Mouse (Mus musculus) thymus, adult 2 months (tissue): ENCODE measurements around the gene Kirrel3. TPM values are rescaled to one million over a fixed set of nuclear protein-coding genes. Genes with fewer than 3 reads are reported as not detected.

ENCODE experiments used
- DNase-seq: peaks from one replicate; pipeline ENCODE4 v3.0.0; 2021
- H3K27ac ChIP-seq: fragments of 200-500 bp; 2 replicates; pipeline ENCODE4 v1.5.1; 2012; ENCODE audit warnings: low read length, control low read depth; ENCODE audit not compliant: control insufficient read depth, insufficient read depth
- H3K27me3 ChIP-seq: fragments of 200-500 bp; 2 replicates; pipeline ENCODE4 v1.6.1; 2012; ENCODE audit warnings: mild to moderate bottlenecking, low read length, moderate library complexity, mixed read lengths; ENCODE audit not compliant: control insufficient read depth, insufficient read depth
- H3K36me3 ChIP-seq: fragments of 200-500 bp; 2 replicates; pipeline ENCODE4 v1.6.1; 2012; ENCODE audit warnings: mild to moderate bottlenecking, low read length, moderate library complexity; ENCODE audit not compliant: control insufficient read depth, insufficient read depth
- H3K4me1 ChIP-seq: fragments of 200-500 bp; replicated peaks from 2 replicates; pipeline ENCODE4 v1.6.1; 2012; ENCODE audit warnings: low read length; ENCODE audit not compliant: control insufficient read depth, insufficient read depth
- H3K4me3 ChIP-seq: fragments of 200-500 bp; 2 replicates; pipeline ENCODE4 v1.5.1; 2012; ENCODE audit warnings: mild to moderate bottlenecking, low read length, control low read depth, moderate library complexity; ENCODE audit not compliant: control insufficient read depth, insufficient read depth
- CTCF ChIP-seq: fragments of 200-500 bp; IDR thresholded peaks from 2 replicates; pipeline ENCODE4 v1.5.1; 2012; ENCODE audit warnings: mild to moderate bottlenecking, control low read depth, low read length, moderate library complexity, borderline replicate concordance; ENCODE audit not compliant: control insufficient read depth, poor library complexity, insufficient read depth; ENCODE audit errors: extremely low read depth
- POLR2A ChIP-seq: fragments of 200-500 bp; IDR thresholded peaks from 2 replicates; pipeline ENCODE4 v1.6.1; 2012; ENCODE audit warnings: mild to moderate bottlenecking, low read length, control low read depth, moderate library complexity; ENCODE audit not compliant: control insufficient read depth, poor library complexity, insufficient read depth; ENCODE audit errors: extremely low read depth
- WGBS: fragments of 180-500 bp; shearing (Covaris S2); methylation state at CpG from one replicate; pipeline ENCODE4 v1.1.7; 2018; 5-methylcytosine and 5-hydroxymethylcytosine counted together
- polyA plus RNA-seq: library from polyadenylated mRNA; depleted of rRNA; stranded (reverse); fragments of >200 nt; gene quantifications from 2 replicates; pipeline ENCODE4 v1.2.3, GENCODE M21; 2012

The Kirrel3 gene
- polyA plus RNA-seq, 1 experiment, result 1.2 TPM

DNA sequence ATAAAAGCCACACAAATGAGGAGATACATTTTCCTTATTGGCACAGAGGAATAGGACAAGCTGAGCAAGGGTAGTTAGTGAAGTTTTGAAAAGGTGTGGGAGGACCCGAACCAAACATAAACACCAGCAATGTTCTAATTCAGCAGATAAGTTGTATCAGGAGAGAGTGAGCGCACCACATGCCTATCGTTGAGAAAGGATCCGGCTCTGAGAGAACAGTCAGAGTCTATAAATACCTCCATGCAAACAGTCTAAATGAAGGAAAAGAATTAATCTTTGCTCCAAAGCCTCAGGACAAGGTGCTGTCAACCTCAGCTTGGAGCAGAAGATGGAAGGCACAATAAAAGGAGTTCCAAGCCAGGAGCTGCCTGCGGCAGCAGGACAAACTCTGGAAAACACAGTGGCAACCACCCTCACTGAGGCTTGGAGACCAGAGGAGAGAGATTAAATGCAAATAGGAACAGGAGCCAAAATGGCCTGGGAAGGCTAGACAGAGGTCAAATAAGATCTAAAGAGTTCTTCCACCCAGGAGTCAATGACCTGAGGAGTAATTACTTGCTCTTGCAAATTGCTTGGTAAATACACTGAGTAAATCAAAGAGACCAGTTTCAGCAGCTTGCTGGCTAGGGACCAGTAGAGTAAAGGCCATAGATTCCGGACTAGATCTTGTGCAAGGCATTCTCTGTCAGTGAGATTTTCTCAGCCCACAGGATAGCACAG, 235.9 kb downstream of the Kirrel3 start:
- DNase-seq, result no peak
- WGBS, result 53% methylated on average over 6 of the region's 6 CpGs
- Histone ChIP-seq H3K27ac (no peak overlapping the region), H3K4me3 (no peak overlapping the region), H3K36me3 (no peaks in the 10 kb centered on the region), H3K27me3 (no peaks in the 10 kb centered on the region), H3K4me1 (no peaks in the 10 kb centered on the region)
- TF ChIP-seq POLR2A, result no peak
- TF ChIP-seq CTCF, result no peak

- no peak overlapping the region for H3K27ac ChIP-seq
- no peaks in the 10 kb centered on the region for H3K27me3 ChIP-seq
- H3K4me3 ChIP-seq, result no peak overlapping the region
- no peaks in the 10 kb centered on the region for H3K4me1 ChIP-seq
- TF ChIP-seq POLR2A (no peak), CTCF (no peak)
- no peaks in the 10 kb centered on the region for H3K36me3 ChIP-seq
- DNase-seq, result no peak
- 75% methylated on average over 5 of the region's 5 CpGs for WGBS
These were observed 236.5 kb downstream of the Kirrel3 start for GRCm38 (mm10) chr9:34722198-34722550.

DNA sequence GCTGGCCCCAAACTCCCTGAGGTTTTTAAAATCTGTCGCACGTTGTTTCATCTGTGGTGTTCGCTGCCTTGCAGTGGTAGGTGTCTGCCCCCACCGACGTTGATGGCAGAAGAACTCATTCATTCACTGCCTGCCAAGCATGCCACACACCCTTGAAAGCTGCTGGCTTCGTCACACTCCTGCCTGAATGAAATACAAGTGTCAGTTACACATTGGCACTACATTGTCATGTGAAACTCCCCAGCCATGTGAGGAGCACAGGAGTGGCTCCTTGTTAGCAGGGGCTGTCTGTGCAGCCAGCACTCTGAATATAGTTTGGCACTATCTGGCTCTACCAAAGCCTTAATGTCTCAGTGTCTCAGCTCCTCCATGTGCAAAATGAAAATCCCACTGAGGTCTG, 246.8 kb downstream of the Kirrel3 start:
- TF ChIP-seq CTCF, result no peak
- no peak for TF ChIP-seq POLR2A
- Histone ChIP-seq H3K27ac (no peak overlapping the region), H3K36me3 (no peaks in the 10 kb centered on the region), H3K4me3 (no peak overlapping the region), H3K27me3 (no peaks in the 10 kb centered on the region), H3K4me1 (no peaks in the 10 kb centered on the region)
- 80% methylated on average over 6 of the region's 6 CpGs for WGBS
- no peak for DNase-seq

DNA sequence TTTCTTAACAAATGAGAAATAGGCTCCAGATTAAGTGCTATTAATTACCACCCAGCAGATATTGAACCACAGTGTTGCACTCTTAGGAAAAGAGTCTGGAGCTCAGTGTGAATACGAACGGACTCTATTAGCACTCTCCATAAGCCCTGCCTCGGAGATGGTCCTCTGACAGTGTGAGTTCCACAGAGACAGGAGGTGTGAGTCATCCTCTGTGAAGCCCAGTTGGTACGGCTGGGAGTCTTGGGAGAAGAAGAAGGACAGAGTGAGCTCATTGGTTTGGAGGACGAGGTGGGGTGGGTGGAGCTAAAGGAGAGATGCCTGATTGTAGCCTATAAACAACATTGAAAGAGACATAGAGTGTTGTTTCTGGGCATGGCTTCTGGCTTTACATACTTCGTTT, 247.9 kb downstream of the Kirrel3 start:
- Histone ChIP-seq H3K27ac (no peak overlapping the region), H3K36me3 (no peaks in the 10 kb centered on the region), H3K4me3 (no peak overlapping the region), H3K4me1 (no peaks in the 10 kb centered on the region), H3K27me3 (no peaks in the 10 kb centered on the region)
- TF ChIP-seq CTCF, result no peak
- TF ChIP-seq POLR2A, result no peak
- WGBS, result 70% methylated on average over 6 of the region's 6 CpGs
- no peak for DNase-seq

GRCm38 (mm10) chr9:34734991-34735390, 249.3 kb downstream of the Kirrel3 start:
- WGBS, result 89% methylated on average over 4 of the region's 4 CpGs
- Histone ChIP-seq H3K4me1 (no peaks in the 10 kb centered on the region), H3K27ac (no peak overlapping the region)

DNA sequence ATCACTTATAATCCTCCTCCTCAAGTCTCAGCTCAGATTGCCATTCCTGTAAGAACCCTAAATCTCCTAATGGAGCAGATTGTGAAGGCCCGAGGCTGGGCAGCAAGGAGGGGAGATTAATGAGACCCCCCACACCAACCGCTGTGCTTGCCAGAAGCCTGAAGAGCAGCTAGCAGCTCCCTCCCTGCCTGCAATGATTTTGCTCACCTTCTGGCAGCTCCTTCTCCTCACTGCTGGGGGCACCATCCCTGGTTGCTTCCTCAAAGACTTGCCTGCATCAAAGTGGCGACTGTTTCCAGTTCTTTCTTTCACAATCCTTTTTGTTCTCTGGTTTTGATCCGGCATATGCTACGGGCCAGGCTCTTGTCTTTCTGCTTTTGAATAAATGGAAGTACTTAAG, 253.7 kb downstream of the Kirrel3 start:
- 79% methylated on average over 5 of the region's 5 CpGs for WGBS
- Histone ChIP-seq H3K27ac (no peak overlapping the region), H3K36me3 (no peaks in the 10 kb centered on the region), H3K27me3 (no peaks in the 10 kb centered on the region), H3K4me1 (no peaks in the 10 kb centered on the region), H3K4me3 (no peak overlapping the region)
- DNase-seq, result no peak
- TF ChIP-seq CTCF, result no peak
- TF ChIP-seq POLR2A, result no peak

More at GRCm38 (mm10) chr9:34734991-34735390, 249.3 kb downstream of the Kirrel3 start:
- Histone ChIP-seq H3K36me3 (no peaks in the 10 kb centered on the region), H3K27me3 (no peaks in the 10 kb centered on the region), H3K4me3 (no peak overlapping the region)
- TF ChIP-seq POLR2A (no peak), CTCF (no peak)
- DNase-seq, result no peak

DNA sequence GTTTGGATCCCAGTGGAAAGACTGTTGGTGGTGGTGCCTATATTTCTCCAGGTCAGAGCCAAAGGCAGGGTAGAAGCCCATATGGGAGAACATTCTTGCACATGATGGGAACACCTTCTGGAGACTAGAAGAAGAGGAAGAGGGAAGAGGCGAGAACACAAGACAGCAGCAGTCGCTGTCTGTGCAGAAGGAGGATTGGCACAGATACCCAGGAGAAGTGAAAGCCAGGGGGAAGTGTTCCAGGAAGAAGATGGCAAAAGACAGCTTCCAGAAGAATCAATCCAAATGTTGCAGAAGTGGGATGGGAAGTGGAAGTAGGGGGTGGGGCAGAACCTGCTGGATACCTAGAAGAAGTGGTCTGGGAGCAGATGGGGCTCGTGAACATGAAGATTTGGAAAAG, 255.1 kb downstream of the Kirrel3 start:
- Histone ChIP-seq H3K36me3 (no peaks in the 10 kb centered on the region), H3K27me3 (no peaks in the 10 kb centered on the region), H3K4me3 (no peak overlapping the region), H3K27ac (no peak overlapping the region), H3K4me1 (no peaks in the 10 kb centered on the region)
- 94% methylated on average over 3 of the region's 3 CpGs for WGBS
- no peak for DNase-seq
- TF ChIP-seq POLR2A (no peak), CTCF (no peak)
